Mouse (Mus musculus) lung, embryonic 14.5 days (tissue): ENCODE results near the gene Trak2. TPM values are rescaled to one million over a fixed set of nuclear protein-coding genes. Genes with fewer than 3 reads are reported as not detected.

Experiments
- ATAC-seq: fragments of 200-750 bp; cut with Nextera tagmentation; 2 replicates; pipeline ENCODE4 v1.8.0; 2017; ENCODE audit warnings: mild to moderate bottlenecking, moderate TSS enrichment, moderate library complexity; ENCODE audit not compliant: insufficient read depth
- DNase-seq: peaks from one replicate; pipeline ENCODE4 v3.0.0-alpha.2; 2015
- H3K27ac ChIP-seq: fragments of 300-500 bp; sonication (generic); 2 replicates; pipeline ENCODE4 v1.5.1; 2014; ENCODE audit warnings: low read depth, mild to moderate bottlenecking, moderate library complexity
- H3K27me3 ChIP-seq: fragments of 300-500 bp; sonication (generic); 2 replicates; pipeline ENCODE4 v1.6.1; 2014; ENCODE audit warnings: low read length, control low read depth; ENCODE audit not compliant: insufficient read depth
- H3K36me3 ChIP-seq: fragments of 300-500 bp; sonication (generic); 2 replicates; pipeline ENCODE4 v1.6.1; 2014; ENCODE audit warnings: control low read depth; ENCODE audit not compliant: insufficient read depth
- H3K4me1 ChIP-seq: fragments of 300-500 bp; sonication (generic); 2 replicates; pipeline ENCODE4 v1.6.1; 2014; ENCODE audit warnings: antibody characterized with exemption, control low read depth; ENCODE audit not compliant: insufficient read depth
- H3K4me2 ChIP-seq: fragments of 300-500 bp; sonication (generic); 2 replicates; pipeline ENCODE4 v1.6.1; 2014; ENCODE audit warnings: mild to moderate bottlenecking
- H3K4me3 ChIP-seq: fragments of 300-500 bp; sonication (generic); 2 replicates; pipeline ENCODE4 v1.5.1; 2014; ENCODE audit warnings: low read depth, low read length
- H3K9ac ChIP-seq: fragments of 300-500 bp; sonication (generic); 2 replicates; pipeline ENCODE4 v1.6.1; 2014
- H3K9me3 ChIP-seq: fragments of 300-500 bp; sonication (generic); 2 replicates; pipeline ENCODE4 v1.6.1; 2016; ENCODE audit warnings: low read depth, low read length, control low read depth
- CTCF ChIP-seq: IDR thresholded peaks from 2 replicates; pipeline ENCODE4 v1.5.1; 2016; ENCODE audit warnings: antibody characterized with exemption, low read depth
- WGBS: fragments of 180-500 bp; shearing (Covaris S2); extraction: QIAGEN DNeasy Blood & Tissue Kit; methylation state at CpG from one replicate; pipeline ENCODE4 v1.1.7; 2014; 5-methylcytosine and 5-hydroxymethylcytosine counted together
- polyA plus RNA-seq: library from polyadenylated mRNA; unstranded; fragments of >200 nt; fragmentation: Nextera tagmentation; extraction: Ambion mirVana; gene quantifications from 2 replicates; pipeline ENCODE4 v1.2.1, GENCODE M21; 2014

Gene Trak2
- polyA plus RNA-seq, 1 experiment from 2014 or later: 15.4 TPM

GRCm38 (mm10) chr1:58982276-58982675, 9.0 kb upstream of the Trak2 start:
- H3K4me2 ChIP-seq: no peak overlapping the region
- no peaks in the 10 kb centered on the region for H3K27me3 ChIP-seq
- no peak for TF ChIP-seq CTCF
- no peaks in the 10 kb centered on the region for H3K9me3 ChIP-seq
- WGBS: 89% methylated on average over 3 of the region's 3 CpGs
- H3K4me3 ChIP-seq: no peak overlapping the region
- no peak for ATAC-seq
- H3K4me1 ChIP-seq: no peaks in the 10 kb centered on the region
- H3K36me3 ChIP-seq: peaks cover 30% of the 10 kb centered on the region
- no peak overlapping the region for H3K27ac ChIP-seq
- no peak overlapping the region for H3K9ac ChIP-seq
- no peak for DNase-seq

GRCm38 (mm10) chr1:58972851-58973365, 322 bp downstream of the Trak2 start:
- WGBS: under 1% methylated on average over 28 of the region's 28 CpGs
- H3K9me3 ChIP-seq: no peaks in the 10 kb centered on the region
- peak overlapping the region; percentile 83 for H3K27ac ChIP-seq
- H3K4me2 ChIP-seq: peak overlapping the region; percentile 78
- H3K4me3 ChIP-seq: peak overlapping the region; percentile 88
- H3K4me1 ChIP-seq: no peaks in the 10 kb centered on the region
- DNase-seq (no peak), ATAC-seq (peak; percentile 46)
- no peaks in the 10 kb centered on the region for H3K27me3 ChIP-seq
- TF ChIP-seq CTCF: no peak
- 0 out of 2 replicates have a peak, but pooled peaks cover 6% of the 10 kb centered on the region for H3K36me3 ChIP-seq
- peak overlapping the region; percentile 84 for H3K9ac ChIP-seq

- DNase-seq (no peak), ATAC-seq (no peak)
- Histone ChIP-seq H3K4me1 (no peaks in the 10 kb centered on the region), H3K27ac (no peak overlapping the region), H3K4me2 (0 out of 2 replicates have a peak overlapping the region, but pooled peaks have one; percentile 78), H3K4me3 (peak overlapping the region; percentile 3; the same call in 1 of the 2 replicates), H3K9me3 (no peaks in the 10 kb centered on the region), H3K27me3 (no peaks in the 10 kb centered on the region), H3K36me3 (no peaks in the 10 kb centered on the region), H3K9ac (no peak overlapping the region)
- WGBS: 84% methylated on average over 6 of the region's 6 CpGs
- no peak for TF ChIP-seq CTCF
These were observed 2.1 kb downstream of the Trak2 start for GRCm38 (mm10) chr1:58971097-58971496.

GRCm38 (mm10) chr1:58970054-58970453, 3.2 kb downstream of the Trak2 start:
- WGBS: 70% methylated on average over 5 of the region's 5 CpGs
- ATAC-seq (no peak), DNase-seq (no peak)
- Histone ChIP-seq H3K4me2 (no peak overlapping the region; the same call in 1 of the 2 replicates), H3K4me3 (no peak overlapping the region), H3K4me1 (no peaks in the 10 kb centered on the region), H3K27ac (no peak overlapping the region), H3K9ac (no peak overlapping the region), H3K27me3 (no peaks in the 10 kb centered on the region), H3K36me3 (no peaks in the 10 kb centered on the region), H3K9me3 (no peaks in the 10 kb centered on the region)
- no peak for TF ChIP-seq CTCF

GRCm38 (mm10) chr1:58967534-58967933, 5.7 kb downstream of the Trak2 start:
- Histone ChIP-seq H3K27me3 (no peaks in the 10 kb centered on the region), H3K4me3 (no peak overlapping the region), H3K4me2 (no peak overlapping the region), H3K27ac (no peak overlapping the region), H3K9ac (no peak overlapping the region), H3K4me1 (no peaks in the 10 kb centered on the region), H3K36me3 (no peaks in the 10 kb centered on the region), H3K9me3 (no peaks in the 10 kb centered on the region)
- TF ChIP-seq CTCF: no peak
- ATAC-seq (no peak), DNase-seq (no peak)
- WGBS: 35% methylated on average over 4 of the region's 4 CpGs

GRCm38 (mm10) chr1:58962865-58963264, 10.4 kb downstream of the Trak2 start:
- no peak overlapping the region for H3K27ac ChIP-seq
- H3K4me2 ChIP-seq: no peak overlapping the region
- 0 out of 2 replicates have a peak, but pooled peaks cover 9% of the 10 kb centered on the region for H3K4me1 ChIP-seq

GRCm38 (mm10) chr1:58962418-58962817, 10.8 kb downstream of the Trak2 start:
- no peak for TF ChIP-seq CTCF
- H3K9me3 ChIP-seq: no peaks in the 10 kb centered on the region
- 0 out of 2 replicates have a peak, but pooled peaks cover 9% of the 10 kb centered on the region for H3K4me1 ChIP-seq
- no peak overlapping the region for H3K4me3 ChIP-seq
- DNase-seq (no peak), ATAC-seq (no peak)
- 75% methylated on average over 5 of the region's 5 CpGs for WGBS
- no peak overlapping the region for H3K4me2 ChIP-seq
- no peak overlapping the region for H3K27ac ChIP-seq
- H3K9ac ChIP-seq: no peak overlapping the region
- no peaks in the 10 kb centered on the region for H3K36me3 ChIP-seq
- H3K27me3 ChIP-seq: no peaks in the 10 kb centered on the region

More at GRCm38 (mm10) chr1:58962865-58963264, 10.4 kb downstream of the Trak2 start:
- no peaks in the 10 kb centered on the region for H3K27me3 ChIP-seq
- no peak overlapping the region for H3K4me3 ChIP-seq
- ATAC-seq: no peak
- no peak overlapping the region for H3K9ac ChIP-seq
- no peak for TF ChIP-seq CTCF
- no peaks in the 10 kb centered on the region for H3K9me3 ChIP-seq
- H3K36me3 ChIP-seq: no peaks in the 10 kb centered on the region
- DNase-seq: no peak
